Mouse (Mus musculus) CH12.LX (cell line): ENCODE measurements around the gene Rrnad1. TPM values are rescaled to one million over a fixed set of nuclear protein-coding genes. Genes with fewer than 3 reads are reported as not detected.

Experiments
- DNase-seq: peaks from one replicate; pipeline ENCODE4 v3.0.0-alpha.2; 2013; ENCODE audit errors: extremely low read depth
- H3K27ac ChIP-seq: 2 replicates; pipeline ENCODE4 v1.5.1; 2012; ENCODE audit warnings: low read depth, mild to moderate bottlenecking, control low read depth, moderate library complexity; ENCODE audit not compliant: insufficient read depth
- H3K27me3 ChIP-seq: replicated peaks from 2 replicates; pipeline ENCODE3; 2012; ENCODE audit warnings: inconsistent platforms
- H3K36me3 ChIP-seq, 2 experiments: replicated peaks in 1 of 2; 2 replicates each; pipeline versions ENCODE3 to v1.6.1; 2012; ENCODE audit warnings: inconsistent platforms in 1 of 2, low read length in 1 of 2, mild to moderate bottlenecking in 1 of 2, mixed read lengths in 1 of 2, moderate library complexity in 1 of 2; ENCODE audit not compliant: control insufficient read depth in 1 of 2, insufficient read depth in 1 of 2
- H3K4me1 ChIP-seq, 2 experiments: 2 replicates each; pipeline ENCODE4 v1.6.1; 2012; ENCODE audit warnings: inconsistent platforms in 1 of 2, moderate library complexity in 1 of 2; ENCODE audit not compliant: insufficient read depth in 2 of 2, control insufficient read depth in 1 of 2
- H3K4me2 ChIP-seq: 2 replicates; pipeline ENCODE4 v1.6.1; 2012; ENCODE audit warnings: low read depth, mild to moderate bottlenecking, control low read depth; ENCODE audit not compliant: poor library complexity, insufficient read depth, severe bottlenecking
- H3K4me3 ChIP-seq, 3 experiments: fragments of 150-350 bp in 1 of 3; sonication (generic) in 1 of 3; replicated peaks in 1 of 3; 2 replicates each; pipeline versions ENCODE3 to v1.5.1; 2011 to 2012; ENCODE audit warnings: low read depth in 2 of 3, low read length in 2 of 3, mild to moderate bottlenecking in 2 of 3, moderate library complexity in 2 of 3, control low read depth in 1 of 3, improper control_type of control experiment in 1 of 3, inconsistent platforms in 1 of 3, mixed read lengths in 1 of 3; ENCODE audit not compliant: poor library complexity in 1 of 3
- H3K79me2 ChIP-seq: replicated peaks from 2 replicates; pipeline ENCODE4 v1.6.1; 2012; ENCODE audit warnings: mild to moderate bottlenecking, moderate library complexity; ENCODE audit not compliant: control insufficient read depth, poor library complexity, insufficient read depth, severe bottlenecking; ENCODE audit errors: extremely low read depth
- H3K9ac ChIP-seq: 2 replicates; pipeline ENCODE4 v1.6.1; 2012; ENCODE audit warnings: low read depth, mild to moderate bottlenecking, control low read depth, moderate library complexity; ENCODE audit not compliant: insufficient read depth
- H3K9me3 ChIP-seq: replicated peaks from 2 replicates; pipeline ENCODE3; 2012; ENCODE audit warnings: low read length, inconsistent platforms, mixed read lengths
- CHD1 ChIP-seq: IDR thresholded peaks from 2 replicates; pipeline ENCODE4 v1.6.1; 2012; ENCODE audit warnings: low read depth, low read length, improper control_type of control experiment, inconsistent platforms
- ELF1 ChIP-seq: IDR thresholded peaks from 2 replicates; pipeline ENCODE4 v1.6.1; 2014; ENCODE audit warnings: low read depth, mild to moderate bottlenecking, inconsistent platforms, low read length, improper control_type of control experiment
- ETS1 ChIP-seq: conservative IDR thresholded peaks from 2 replicates; pipeline ENCODE4 v1.6.1; 2012; ENCODE audit warnings: low read depth, mild to moderate bottlenecking, inconsistent platforms, low read length, improper control_type of control experiment, moderate library complexity
- GABPA ChIP-seq: IDR thresholded peaks from 2 replicates; pipeline ENCODE4 v1.6.1; 2012; ENCODE audit warnings: low read depth, low read length, improper control_type of control experiment, inconsistent platforms; ENCODE audit not compliant: insufficient replicate concordance
- HCFC1 ChIP-seq: IDR thresholded peaks from 2 replicates; pipeline ENCODE4 v1.6.1; 2012; ENCODE audit warnings: low read depth, mild to moderate bottlenecking, inconsistent platforms, low read length, improper control_type of control experiment
- IRF4 ChIP-seq: IDR thresholded peaks from 2 replicates; pipeline ENCODE4 v1.6.1; 2014; ENCODE audit warnings: low read depth, mild to moderate bottlenecking, inconsistent platforms, low read length, improper control_type of control experiment
- JUN ChIP-seq: IDR thresholded peaks from 2 replicates; pipeline ENCODE4 v1.6.1; 2011; ENCODE audit warnings: low read depth, mild to moderate bottlenecking, low read length, improper control_type of control experiment, moderate library complexity; ENCODE audit not compliant: insufficient read depth
- JUND ChIP-seq: conservative IDR thresholded peaks from 2 replicates; pipeline ENCODE4 v1.6.1; 2011; ENCODE audit warnings: low read depth, low read length, improper control_type of control experiment
- MAFK ChIP-seq: IDR thresholded peaks from 2 replicates; pipeline ENCODE4 v1.6.1; 2011; ENCODE audit warnings: low read length, improper control_type of control experiment; ENCODE audit not compliant: insufficient replicate concordance
- MAX ChIP-seq: IDR thresholded peaks from 2 replicates; pipeline ENCODE4 v1.6.1; 2011; ENCODE audit warnings: low read length, improper control_type of control experiment
- MYC ChIP-seq: IDR thresholded peaks from 2 replicates; pipeline ENCODE4 v1.6.1; 2011; ENCODE audit warnings: low read depth, mild to moderate bottlenecking, improper control_type of control experiment, low read length
- NELFE ChIP-seq: IDR thresholded peaks from 2 replicates; pipeline ENCODE4 v1.6.1; 2011; ENCODE audit warnings: low read depth, low read length, improper control_type of control experiment
- PAX5 ChIP-seq: IDR thresholded peaks from 2 replicates; pipeline ENCODE4 v1.6.1; 2012; ENCODE audit warnings: low read length, inconsistent platforms, mixed read lengths
- POLR2A ChIP-seq: IDR thresholded peaks from 2 replicates; pipeline ENCODE4 v1.6.1; 2011; ENCODE audit warnings: low read depth, mild to moderate bottlenecking, improper control_type of control experiment, low read length
- POLR2AphosphoS2 ChIP-seq: IDR thresholded peaks from 2 replicates; pipeline ENCODE4 v1.6.1; 2011; ENCODE audit warnings: low read depth, low read length, improper control_type of control experiment
- RCOR1 ChIP-seq: conservative IDR thresholded peaks from 2 replicates; pipeline ENCODE4 v1.6.1; 2012; ENCODE audit warnings: low read depth, mild to moderate bottlenecking, inconsistent platforms, low read length, improper control_type of control experiment
- TBP ChIP-seq: conservative IDR thresholded peaks from 2 replicates; pipeline ENCODE4 v1.6.1; 2011; ENCODE audit warnings: low read depth, low read length, improper control_type of control experiment
- TCF12 ChIP-seq: IDR thresholded peaks from 2 replicates; pipeline ENCODE4 v1.6.1; 2014; ENCODE audit warnings: low read depth, mild to moderate bottlenecking, inconsistent platforms, low read length, improper control_type of control experiment
- UBTF ChIP-seq: IDR thresholded peaks from 2 replicates; pipeline ENCODE4 v1.6.1; 2012; ENCODE audit warnings: low read depth, mild to moderate bottlenecking, inconsistent platforms, low read length, improper control_type of control experiment, moderate library complexity
- USF1 ChIP-seq: IDR thresholded peaks from 2 replicates; pipeline ENCODE4 v1.6.1; 2014; ENCODE audit warnings: low read depth, mild to moderate bottlenecking, inconsistent platforms, low read length, improper control_type of control experiment
- ZC3H11A ChIP-seq: IDR thresholded peaks from 2 replicates; pipeline ENCODE4 v1.6.1; 2012; ENCODE audit warnings: low read depth, mild to moderate bottlenecking, inconsistent platforms, low read length, improper control_type of control experiment
- ZMIZ1 ChIP-seq: IDR thresholded peaks from 2 replicates; pipeline ENCODE4 v1.6.1; 2012; ENCODE audit warnings: low read depth, mild to moderate bottlenecking, inconsistent platforms, low read length, improper control_type of control experiment
- dilution Hi-C: fragments of 300-500 bp; cut with MboI; formaldehyde crosslinking; loops from 2 replicates; pipeline ENCODE4 v1.14.3; 2020; ENCODE audit warnings: low sequenced_read_pairs; ENCODE audit not compliant: extremely low pct_unique_long_range_greater_than_20kb, extremely low pct_ligation_motif_present
- in situ Hi-C: fragments of 300-500 bp; cut with MboI; formaldehyde crosslinking; loops from 3 replicates; pipeline ENCODE4 v1.14.3; 2019; ENCODE audit warnings: low sequenced_read_pairs, low pct_ligation_motif_present, low pct_unique_long_range_greater_than_20kb, mixed read lengths
- polyA plus RNA-seq: library from polyadenylated mRNA; unstranded; fragments of >175 nt; gene quantifications from 2 replicates; pipeline ENCODE4 v1.2.1, GENCODE M21; 2012; ENCODE audit warnings: low read depth; ENCODE audit not compliant: insufficient read length
- total RNA-seq, 2 experiments: library from RNA; depleted of rRNA; stranded (reverse); fragments of 300-350 nt in 1 of 2; fragments of >200 nt in 1 of 2; gene quantifications; 2 replicates each; pipeline ENCODE4 v1.2.3; 2012 to 2014

Gene Rrnad1
- total and polyA plus RNA-seq, 3 experiments: 8.0 to 12.5 (median 11.4) TPM

DNA sequence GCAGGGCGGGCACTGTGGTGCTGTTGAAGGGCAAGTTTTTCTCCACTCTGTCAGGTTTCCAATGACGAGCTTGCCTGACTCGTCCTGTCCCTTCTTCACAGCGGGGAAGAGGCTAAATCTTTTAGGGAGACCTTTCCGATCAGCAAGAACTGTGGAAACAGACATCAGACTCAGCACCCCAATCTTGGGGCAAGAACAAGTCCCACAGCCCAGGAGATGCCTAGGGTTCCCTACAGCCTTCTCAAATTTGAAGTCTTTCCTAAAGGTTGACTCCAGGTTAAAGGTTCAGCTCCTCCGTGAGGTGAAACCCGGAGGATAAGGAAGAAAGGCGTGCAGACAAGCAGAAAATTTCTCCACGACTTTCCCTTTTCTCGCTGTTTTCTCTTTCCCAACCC, 29.7 kb upstream of the Rrnad1 start:
- no peak for DNase-seq
- H3K9ac ChIP-seq: no peak overlapping the region
- in situ Hi-C loops: no loop called here
- H3K4me2 ChIP-seq: 0 out of 2 replicates have a peak overlapping the region, but pooled peaks have one; percentile 29
- H3K9me3 ChIP-seq: peaks cover under 1% of the 10 kb centered on the region
- no peaks in the 10 kb centered on the region for H3K36me3 ChIP-seq
- H3K4me3 ChIP-seq: no peak overlapping the region
- dilution Hi-C loops: no loop called here
- TF ChIP-seq TCF12 (no peak), MAX (no peak), IRF4 (no peak), MYC (no peak), ZMIZ1 (no peak), JUND (no peak), MAFK (no peak), ZC3H11A (no peak)
- peaks cover 0 to 4% of the 10 kb centered on the region in 2 experiments; a peak in 2 of 4 replicates for H3K4me1 ChIP-seq
- no peaks in the 10 kb centered on the region for H3K79me2 ChIP-seq
- peaks cover 63% of the 10 kb centered on the region for H3K27me3 ChIP-seq
- no peak overlapping the region for H3K27ac ChIP-seq

DNA sequence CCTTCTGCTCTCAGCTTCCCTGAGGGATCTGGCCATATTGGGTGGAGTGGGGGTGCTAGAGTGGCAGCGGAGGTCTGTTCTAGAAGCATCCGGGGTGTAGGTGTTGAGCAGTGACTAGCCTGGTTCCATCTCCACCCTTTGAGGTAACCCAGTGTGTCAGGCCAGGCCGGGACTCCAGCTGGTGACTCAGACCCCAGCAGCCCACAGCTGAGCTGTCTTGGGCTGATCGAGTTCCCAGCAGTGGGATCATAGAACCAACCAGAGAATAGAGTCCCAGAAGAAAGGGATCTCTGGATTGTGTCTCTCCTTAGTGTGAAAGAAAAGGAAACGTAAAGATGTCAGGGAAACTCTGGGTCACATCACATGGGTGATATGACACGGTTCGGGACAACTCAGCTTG, 28.9 kb upstream of the Rrnad1 start:
- H3K4me1 ChIP-seq: peaks cover 0 to 4% of the 10 kb centered on the region in 2 experiments; a peak in 2 of 4 replicates
- H3K9ac ChIP-seq: no peak overlapping the region
- DNase-seq: no peak
- dilution Hi-C loops: no loop called here
- in situ Hi-C loops: no loop called here
- H3K4me3 ChIP-seq: no peak overlapping the region
- no peak overlapping the region for H3K4me2 ChIP-seq
- no peaks in the 10 kb centered on the region for H3K79me2 ChIP-seq
- H3K9me3 ChIP-seq: no peaks in the 10 kb centered on the region
- no peak overlapping the region for H3K27ac ChIP-seq
- no peaks in the 10 kb centered on the region for H3K36me3 ChIP-seq
- TF ChIP-seq CHD1 (no peak), TBP (no peak), USF1 (no peak), UBTF (no peak), MAFK (no peak), PAX5 (no peak), NELFE (no peak), GABPA (no peak), MYC (no peak), POLR2A (no peak), JUN (no peak), HCFC1 (no peak), POLR2AphosphoS2 (no peak), RCOR1 (no peak), ELF1 (no peak), ETS1 (no peak), ZMIZ1 (no peak)
- peaks cover 58% of the 10 kb centered on the region for H3K27me3 ChIP-seq
